Mouse (Mus musculus) lung, postnatal 0 days (tissue): Measurements from ENCODE around the gene Arhgef16. TPM values are rescaled to one million over a fixed set of nuclear protein-coding genes. Genes with fewer than 3 reads are reported as not detected.

Experiments used
- ATAC-seq: fragments of 200-750 bp; cut with Nextera tagmentation; 2 replicates; pipeline ENCODE4 v1.8.0; 2017; ENCODE audit warnings: moderate library complexity
- DNase-seq: peaks from one replicate; pipeline ENCODE4 v3.0.0-alpha.2; 2016; ENCODE audit warnings: low spot score
- H3K27ac ChIP-seq: fragments of 300-500 bp; sonication (generic); 2 replicates; pipeline ENCODE4 v1.5.1; 2014; ENCODE audit warnings: antibody characterized with exemption, mild to moderate bottlenecking, low read length, mixed read lengths
- H3K27me3 ChIP-seq: fragments of 300-500 bp; sonication (generic); replicated peaks from 2 replicates; pipeline ENCODE4 v1.6.1; 2014; ENCODE audit warnings: low read length, mixed read lengths; ENCODE audit not compliant: insufficient read depth
- H3K36me3 ChIP-seq: fragments of 300-500 bp; sonication (generic); 2 replicates; pipeline ENCODE4 v1.6.1; 2014; ENCODE audit warnings: low read length, mixed read lengths; ENCODE audit not compliant: insufficient read depth
- H3K4me1 ChIP-seq: fragments of 300-500 bp; sonication (generic); 2 replicates; pipeline ENCODE4 v1.6.1; 2014; ENCODE audit warnings: antibody characterized with exemption, low read depth, low read length, mixed read lengths; ENCODE audit not compliant: insufficient read depth
- H3K4me2 ChIP-seq: fragments of 300-500 bp; sonication (generic); replicated peaks from 2 replicates; pipeline ENCODE4 v1.6.1; 2014; ENCODE audit warnings: low read depth, mild to moderate bottlenecking, low read length, moderate library complexity, mixed read lengths
- H3K4me3 ChIP-seq: fragments of 300-500 bp; sonication (generic); 2 replicates; pipeline ENCODE4 v1.5.1; 2014; ENCODE audit warnings: low read depth, low read length
- H3K9ac ChIP-seq: fragments of 300-500 bp; sonication (generic); replicated peaks from 2 replicates; pipeline ENCODE4 v1.6.1; 2014; ENCODE audit warnings: low read depth, mild to moderate bottlenecking
- H3K9me3 ChIP-seq: fragments of 300-500 bp; sonication (generic); 2 replicates; pipeline ENCODE4 v1.6.1; 2016; ENCODE audit warnings: low read length, mixed read lengths
- CTCF ChIP-seq: IDR thresholded peaks from 2 replicates; pipeline ENCODE4 v1.5.1; 2016; ENCODE audit warnings: antibody characterized with exemption, mild to moderate bottlenecking
- EP300 ChIP-seq: IDR thresholded peaks from 2 replicates; pipeline ENCODE4 v1.6.1; 2016; ENCODE audit warnings: antibody characterized with exemption, mild to moderate bottlenecking, control low read depth
- WGBS: fragments of 180-500 bp; shearing (Covaris S2); extraction: QIAGEN DNeasy Blood & Tissue Kit; methylation state at CpG from one replicate; pipeline ENCODE4 v1.1.7; 2014; 5-methylcytosine and 5-hydroxymethylcytosine counted together
- polyA plus RNA-seq: library from polyadenylated mRNA; unstranded; fragments of >200 nt; fragmentation: Nextera tagmentation; extraction: Ambion mirVana; gene quantifications from 2 replicates; pipeline ENCODE4 v1.2.1, GENCODE M21; 2015

Arhgef16 gene
- polyA plus RNA-seq, 1 experiment from 2014 or later: 15.9 TPM

- H3K27me3 ChIP-seq: no peaks in the 10 kb centered on the region
- H3K27ac ChIP-seq: no peak overlapping the region
- ATAC-seq (no peak), DNase-seq (peak; percentile 62)
- H3K4me1 ChIP-seq: no peaks in the 10 kb centered on the region; the same call in 1 of the 2 replicates
- H3K9me3 ChIP-seq: no peaks in the 10 kb centered on the region
- TF ChIP-seq EP300: no peak
- no peak for TF ChIP-seq CTCF
- H3K9ac ChIP-seq: no peak overlapping the region
- H3K36me3 ChIP-seq: no peaks in the 10 kb centered on the region
- H3K4me3 ChIP-seq: no peak overlapping the region
- H3K4me2 ChIP-seq: peak overlapping the region; percentile 31
- 66% methylated on average over 44 of the region's 48 CpGs for WGBS
Observed at GRCm38 (mm10) chr4:154334699-154335402, 33.4 kb upstream of the Arhgef16 start.

- DNase-seq (peak; percentile 76), ATAC-seq (peak; percentile 52)
- Histone ChIP-seq H3K9ac (no peak overlapping the region), H3K27me3 (no peaks in the 10 kb centered on the region), H3K27ac (no peak overlapping the region), H3K9me3 (no peaks in the 10 kb centered on the region), H3K4me3 (no peak overlapping the region), H3K4me1 (no peaks in the 10 kb centered on the region; the same call in 1 of the 2 replicates), H3K36me3 (no peaks in the 10 kb centered on the region), H3K4me2 (no peak overlapping the region)
- TF ChIP-seq CTCF (no peak; the same call in 1 of the 2 replicates), EP300 (0 out of 2 replicates have a peak, but pooled peaks have one; percentile 16)
- WGBS: 37% methylated on average over 8 of the region's 8 CpGs
Observed at GRCm38 (mm10) chr4:154333300-154333699, 31.8 kb upstream of the Arhgef16 start.

DNA sequence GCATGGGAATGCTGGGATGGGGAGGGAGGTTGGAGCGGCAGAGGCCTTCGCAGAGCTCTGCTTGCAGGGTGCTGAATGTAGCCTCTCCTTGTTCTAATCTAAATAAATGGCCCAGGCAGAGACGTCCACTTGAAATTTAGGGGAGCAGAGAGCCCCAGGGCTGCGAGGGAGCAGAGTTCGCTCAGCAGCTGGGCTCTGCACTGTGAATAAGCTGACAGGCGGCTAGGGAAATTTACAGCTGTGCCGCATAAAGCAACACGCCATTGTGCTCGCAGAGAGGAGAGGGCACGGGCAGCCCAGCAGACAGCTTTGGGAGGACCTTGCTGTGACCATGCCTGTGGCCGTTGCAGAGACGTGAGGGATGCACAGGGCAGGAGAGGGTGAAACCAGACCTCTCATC is 29.8 kb upstream of the Arhgef16 start:
- DNase-seq (peak; percentile 25), ATAC-seq (peak; percentile 31; the same call in 1 of the 2 replicates)

GRCm38 (mm10) chr4:154330001-154330400 is 28.5 kb upstream of the Arhgef16 start:
- no peak for TF ChIP-seq CTCF
- no peak for TF ChIP-seq EP300
- no peaks in the 10 kb centered on the region for H3K36me3 ChIP-seq
- no peak overlapping the region for H3K4me3 ChIP-seq
- no peak for ATAC-seq
- no peaks in the 10 kb centered on the region for H3K9me3 ChIP-seq
- 90% methylated on average over 7 of the region's 7 CpGs for WGBS
- no peak overlapping the region for H3K9ac ChIP-seq
- H3K27ac ChIP-seq: no peak overlapping the region
- no peaks in the 10 kb centered on the region for H3K4me1 ChIP-seq
- DNase-seq: no peak
- no peaks in the 10 kb centered on the region for H3K27me3 ChIP-seq
- no peak overlapping the region for H3K4me2 ChIP-seq

More for the DNA sequence above, 29.8 kb upstream of the Arhgef16 start:
- TF ChIP-seq CTCF (no peak), EP300 (no peak)
- Histone ChIP-seq H3K9ac (no peak overlapping the region), H3K27ac (no peak overlapping the region), H3K4me2 (no peak overlapping the region), H3K9me3 (no peaks in the 10 kb centered on the region), H3K4me3 (no peak overlapping the region), H3K36me3 (no peaks in the 10 kb centered on the region), H3K4me1 (no peaks in the 10 kb centered on the region; the same call in 1 of the 2 replicates), H3K27me3 (no peaks in the 10 kb centered on the region)
- WGBS: 51% methylated on average over 12 of the region's 12 CpGs

GRCm38 (mm10) chr4:154328836-154329235 is 27.4 kb upstream of the Arhgef16 start:
- no peaks in the 10 kb centered on the region for H3K9me3 ChIP-seq
- H3K27me3 ChIP-seq: no peaks in the 10 kb centered on the region
- WGBS: 10% methylated on average over 6 of the region's 6 CpGs
- no peak overlapping the region for H3K4me2 ChIP-seq
- no peaks in the 10 kb centered on the region for H3K36me3 ChIP-seq
- H3K27ac ChIP-seq: no peak overlapping the region
- no peak overlapping the region for H3K4me3 ChIP-seq
- TF ChIP-seq EP300: no peak
- peak; percentile 89 for TF ChIP-seq CTCF
- no peak overlapping the region for H3K9ac ChIP-seq
- H3K4me1 ChIP-seq: no peaks in the 10 kb centered on the region
- ATAC-seq: peak; percentile 24; the same call in 1 of the 2 replicates
- DNase-seq: peak; percentile 64

GRCm38 (mm10) chr4:154328431-154328830 is 27.0 kb upstream of the Arhgef16 start:
- no peak overlapping the region for H3K27ac ChIP-seq
- H3K9ac ChIP-seq: no peak overlapping the region
- TF ChIP-seq EP300 (no peak), CTCF (no peak)
- no peaks in the 10 kb centered on the region for H3K36me3 ChIP-seq
- DNase-seq (no peak), ATAC-seq (no peak)
- no peak overlapping the region for H3K4me3 ChIP-seq
- WGBS: 14% methylated on average over 17 of the region's 20 CpGs
- no peaks in the 10 kb centered on the region for H3K27me3 ChIP-seq
- no peak overlapping the region for H3K4me2 ChIP-seq
- H3K9me3 ChIP-seq: no peaks in the 10 kb centered on the region
- H3K4me1 ChIP-seq: no peaks in the 10 kb centered on the region
